Comparison of ENCODE assay signal across 19 mouse cellular contexts in genomic region chr1:153846420-153846819, GRCm38 (mm10). TPM values are rescaled to one million over a fixed set of nuclear protein-coding genes. Genes with fewer than 3 reads are reported as not detected.
"Had no signal": no experiment of that assay in that cellular context is flagged by ENCODE, and none has a peak within 500 bp of the region (broad histone marks: within the 10 kb centered on the region; RNA-seq: fewer than 3 reads in every experiment).

No protein-coding gene starts in this region.

- H3K9me3 ChIP-seq: limb, embryonic 13.5 days; midbrain, embryonic 13.5 days had no signal

- H3K27ac ChIP-seq: layer of hippocampus, adult 2 months; limb, embryonic 13.5 days; liver, embryonic 14.5 days; midbrain, embryonic 13.5 days; stomach, postnatal 0 days had no signal

- H3K4me3 ChIP-seq: layer of hippocampus, adult 2 months; limb, embryonic 13.5 days; midbrain, embryonic 13.5 days had no signal

- H3K36me3 ChIP-seq: limb, embryonic 13.5 days; midbrain, embryonic 13.5 days had no signal

- H3K27me3 ChIP-seq: limb, embryonic 13.5 days; midbrain, embryonic 13.5 days had no signal

- DNase-seq: kidney, postnatal 10 days; kidney, postnatal 4 days; left cerebral cortex, postnatal 4 days; lung, adult 18-20 months; lung, postnatal 36 days; right cerebral cortex, adult 18-20 months had no signal

- H3K4me2 ChIP-seq: limb, embryonic 13.5 days; midbrain, embryonic 13.5 days had no signal

- H3K4me1 ChIP-seq: limb, embryonic 13.5 days; midbrain, embryonic 13.5 days had no signal

- H3K9ac ChIP-seq: limb, embryonic 13.5 days; liver, embryonic 14.5 days; midbrain, embryonic 13.5 days had no signal

RNA-seq across cellular contexts. Expression of gene Rgsl1, which starts 2.5 kb away (rescaled TPM):
- total RNA-seq: monocyte, adult 5-6 weeks had no signal
- polyA plus RNA-seq: liver, adult 2 months; lung, embryonic 16.5 days had no signal

RNA-seq across cellular contexts. Expression of gene Teddm1b, which starts 27.7 kb away (rescaled TPM):
- total RNA-seq: layer of hippocampus, adult 2 months; layer of hippocampus, postnatal 10 days; left cerebral cortex, adult 18-20 months; left cerebral cortex, postnatal 10 days; left cerebral cortex, postnatal 4 days; megakaryocyte progenitor cell, adult 5-6 weeks; monocyte, adult 5-6 weeks had no signal

RNA-seq across cellular contexts. Expression of gene Teddm1a, which starts 45.1 kb away (rescaled TPM):
- total RNA-seq: layer of hippocampus, adult 2 months; layer of hippocampus, postnatal 10 days; left cerebral cortex, adult 18-20 months; left cerebral cortex, postnatal 10 days; left cerebral cortex, postnatal 4 days; liver, adult 2 months; megakaryocyte progenitor cell, adult 5-6 weeks; monocyte, adult 5-6 weeks had no signal
- polyA plus RNA-seq: liver, adult 2 months; liver, embryonic 14.5 days; lung, embryonic 16.5 days; midbrain, embryonic 13.5 days; neural tube, embryonic 14.5 days; stomach, postnatal 0 days had no signal
